Mouse (Mus musculus): ENCODE measurements at regions not wholly inside any gene's neighbourhood (a gene's known extent, or its start where the extent isn't known, plus 50 kb on each side); places are given as distances from the start of the nearest gene placed in this dataset.

DNA sequence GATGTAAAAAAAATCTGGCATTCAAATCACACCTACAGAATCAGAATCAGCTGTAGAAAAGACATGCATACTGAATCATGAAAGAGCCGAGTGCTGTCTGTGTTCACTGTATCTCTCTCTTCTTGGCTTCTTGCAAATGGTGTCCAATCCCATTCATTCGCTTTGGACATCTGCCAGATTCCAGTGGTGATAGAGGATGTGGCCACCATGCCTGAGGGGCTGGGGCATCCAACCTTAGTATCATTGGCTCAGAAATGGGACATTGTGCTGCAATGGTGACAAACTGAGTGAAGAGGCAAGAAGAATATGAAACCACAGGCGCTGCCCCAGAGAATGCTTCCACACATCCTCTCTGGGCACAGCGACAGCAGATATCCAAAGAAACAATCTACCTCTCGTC lies 555.2 kb downstream of the Defb40 start:
- no peak for TF ChIP-seq CTCF (conservative IDR thresholded peaks at IDR 0.05; ENCODE audit: insufficient read depth, insufficient read length, low read depth, low read length)
- TF ChIP-seq POLR2A (IDR thresholded peaks at IDR 0.05; ENCODE audit: low read depth, low read length) = no peak
